Mouse (Mus musculus) cerebellum, adult 8-10 months (tissue): Measurements from ENCODE around the gene Rsu1.
"Not testable (repeated sequence)": the region's sequence is repeated elsewhere in the genome, so short reads cannot be mapped to it uniquely, and the experiment has no call there.

ENCODE experiments used
- DNase-seq: peaks from one replicate; pipeline ENCODE4 v3.0.0; 2022

The Rsu1 gene

GRCm38 (mm10) chr2:13223451-13223850 is 47.8 kb downstream of the Rsu1 start:
- DNase-seq: no peak

GRCm38 (mm10) chr2:13220141-13220540 is 51.1 kb downstream of the Rsu1 start:
- no peak for DNase-seq

GRCm38 (mm10) chr2:13218112-13218511 is 53.1 kb downstream of the Rsu1 start:
- DNase-seq: no peak

- DNase-seq: no peak
These were observed 64.4 kb downstream of the Rsu1 start for GRCm38 (mm10) chr2:13206825-13207224.

GRCm38 (mm10) chr2:13206367-13206766 is 64.8 kb downstream of the Rsu1 start:
- no peak for DNase-seq

GRCm38 (mm10) chr2:13202805-13203475 is 68.3 kb downstream of the Rsu1 start:
- no peak for DNase-seq

- no peak for DNase-seq
These were observed 71.5 kb downstream of the Rsu1 start for GRCm38 (mm10) chr2:13199713-13200112.

- no peak for DNase-seq
These were observed 72.2 kb downstream of the Rsu1 start for GRCm38 (mm10) chr2:13199033-13199432.

- DNase-seq: no peak
These were observed 75.7 kb downstream of the Rsu1 start for GRCm38 (mm10) chr2:13195540-13195939.

- no peak for DNase-seq
These were observed 79.1 kb downstream of the Rsu1 start for GRCm38 (mm10) chr2:13192157-13192556.

- DNase-seq: no peak
These were observed 80.4 kb downstream of the Rsu1 start for GRCm38 (mm10) chr2:13190767-13191166.

- no peak for DNase-seq
These were observed 82.3 kb downstream of the Rsu1 start for GRCm38 (mm10) chr2:13188831-13189495.

- DNase-seq: no peak
These were observed 88.1 kb downstream of the Rsu1 start for GRCm38 (mm10) chr2:13183124-13183523.

GRCm38 (mm10) chr2:13181899-13182298 is 89.3 kb downstream of the Rsu1 start:
- not testable (repeated sequence) for DNase-seq

GRCm38 (mm10) chr2:13177698-13178395 is 93.4 kb downstream of the Rsu1 start:
- DNase-seq: no peak

GRCm38 (mm10) chr2:13176304-13176620 is 95.0 kb downstream of the Rsu1 start:
- DNase-seq: no peak

GRCm38 (mm10) chr2:13175536-13176303 is 95.5 kb downstream of the Rsu1 start:
- DNase-seq: no peak

GRCm38 (mm10) chr2:13174461-13174860 is 96.8 kb downstream of the Rsu1 start:
- no peak for DNase-seq

GRCm38 (mm10) chr2:13170651-13171050 is 100.6 kb downstream of the Rsu1 start:
- DNase-seq: no peak

- no peak for DNase-seq
These were observed 101.3 kb downstream of the Rsu1 start for GRCm38 (mm10) chr2:13169962-13170361.

- DNase-seq: no peak
These were observed 101.9 kb downstream of the Rsu1 start for GRCm38 (mm10) chr2:13169158-13169890.

GRCm38 (mm10) chr2:13168743-13169142 is 102.5 kb downstream of the Rsu1 start:
- no peak for DNase-seq

- no peak for DNase-seq
These were observed 109.5 kb downstream of the Rsu1 start for GRCm38 (mm10) chr2:13161717-13162116.
